In the genomic region with DNA sequence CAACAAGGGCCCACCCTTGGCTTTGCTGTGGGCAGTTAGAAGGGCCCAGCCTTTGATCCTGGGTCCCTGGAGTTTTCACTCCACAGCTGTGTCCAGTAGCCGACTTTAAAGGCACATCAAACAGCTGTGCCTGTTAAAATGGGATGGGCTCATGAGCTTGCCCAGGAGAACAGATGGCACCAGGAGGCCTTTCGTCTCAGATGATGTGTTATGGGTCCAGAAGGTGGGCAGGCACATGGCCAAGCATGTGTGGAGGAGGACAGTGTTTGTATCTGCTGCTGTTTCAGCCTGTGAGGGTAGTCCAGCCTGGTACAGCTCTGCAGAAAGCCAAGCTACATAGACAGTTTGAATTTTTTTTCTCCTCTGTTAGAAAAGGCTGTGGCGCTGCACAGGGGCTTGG, we compare ENCODE assay signal across 18 mouse cellular contexts. TPM values are rescaled to one million over a fixed set of nuclear protein-coding genes. Genes with fewer than 3 reads are reported as not detected.
A peak's percentile ranks its signal among the peaks of the same experiment; 100 is the strongest.
DNase-seq lines count a peak whose midpoint lies in the region; ATAC-seq and TF ChIP-seq lines count a peak whose summit lies in the region.
"Had no signal": no experiment of that assay in that cellular context is flagged by ENCODE, and none has a peak within 500 bp of the region (broad histone marks: within the 10 kb centered on the region; RNA-seq: fewer than 3 reads in every experiment).

No protein-coding gene starts in this region.

- H3K9ac ChIP-seq in midbrain, embryonic 15.5 days = no peak overlapping the region

- no peak for TF ChIP-seq POLR2A in myocyte (IDR thresholded peaks at IDR 0.05; ENCODE audit: insufficient read length, low read depth)

- 70% methylated on average over 3 of the region's 3 CpGs for WGBS in midbrain, embryonic 15.5 days

- H3K4me2 ChIP-seq in myocyte (ENCODE audit: low read depth) = no peak overlapping the region
- no peak overlapping the region for H3K4me2 ChIP-seq in midbrain, embryonic 15.5 days
- H3K4me2 ChIP-seq: heart, embryonic 11.5 days had no signal

- no peaks in the 10 kb centered on the region for H3K9me3 ChIP-seq in midbrain, embryonic 15.5 days

- no peaks in the 10 kb centered on the region for H3K4me1 ChIP-seq in midbrain, embryonic 15.5 days

- no peak overlapping the region for H3K27ac ChIP-seq in midbrain, embryonic 15.5 days

- no peak overlapping the region for H3ac ChIP-seq in myocyte (ENCODE audit: control insufficient read depth, insufficient read length)

- H3K36me3 ChIP-seq in myocyte (ENCODE audit: control insufficient read depth, insufficient read depth) = peaks cover 33% of the 10 kb centered on the region
- peaks cover 56% of the 10 kb centered on the region for H3K36me3 ChIP-seq in midbrain, embryonic 15.5 days (replicated peaks)

- H3K27me3 ChIP-seq in myocyte (ENCODE audit: control insufficient read depth, insufficient read depth, insufficient read length) = no peaks in the 10 kb centered on the region
- H3K27me3 ChIP-seq in midbrain, embryonic 15.5 days (replicated peaks) = no peaks in the 10 kb centered on the region

- no peaks in the 10 kb centered on the region for H3K79me2 ChIP-seq in myocyte (ENCODE audit: control insufficient read depth, insufficient read depth)

- ATAC-seq in midbrain, embryonic 15.5 days (replicated peaks) = no peak
- ATAC-seq: activated CD4-positive, CD25-positive, alpha-beta regulatory T cell, adult 4 months; midbrain, embryonic 16.5 days had no signal

- H3K4me3 ChIP-seq in myocyte = no peak overlapping the region
- H3K4me3 ChIP-seq in midbrain, embryonic 15.5 days = no peak overlapping the region
- H3K4me3 ChIP-seq: erythroblast, embryonic 14.5 days had no signal

- DNase-seq in cerebellum, adult 9-11 months = peak; percentile 59
- no peak for DNase-seq in cerebellum, adult 11 months
- peak; percentile 55 for DNase-seq in layer of hippocampus, adult 9-11 months
- DNase-seq in layer of hippocampus, adult 18-20 months (ENCODE audit: low spot score in 2 of 2) = no peak
- peak; percentile 73 for DNase-seq in right cerebral cortex, adult 18-20 months
- no peak for DNase-seq in right cerebral cortex, postnatal 4 days
- DNase-seq: adrenal gland, postnatal 25 days; kidney, adult 9 months; lung, adult 2 months had no signal

TF ChIP-seq in myocyte, 11 proteins besides CTCF, POLR2A, EP300 and RAD21:
- peak in 2 of 3 experiments; percentile 38 to 64 for TF ChIP-seq MYOD1 (IDR thresholded peaks at IDR 0.05; ENCODE audit: control insufficient read depth in 1 of 3, insufficient read length in 2 of 3, low read depth in 2 of 3)
- TF ChIP-seq SRF (IDR thresholded peaks at IDR 0.05; ENCODE audit: control insufficient read depth, insufficient read length, low read depth) = no peak
- no peak for TF ChIP-seq REST (IDR thresholded peaks at IDR 0.05; ENCODE audit: insufficient read depth, insufficient read length)
- TF ChIP-seq MYOG (IDR thresholded peaks at IDR 0.05; ENCODE audit: control insufficient read depth in 1 of 3, insufficient read depth in 1 of 3, insufficient read length in 2 of 3, low read depth in 2 of 3) = peak in 2 of 3 experiments; percentile 43 to 59

RNA-seq across cellular contexts. Expression of gene Adrm1, which starts 16.5 kb away (rescaled TPM):
- total RNA-seq in layer of hippocampus, adult 18-20 months (2021) = 100 to 1,000 TPM; 103 to 105 TPM
- polyA plus RNA-seq in myocyte (2012; fragmentation: generic; extraction: Trizol) = 188 TPM
- polyA plus RNA-seq in midbrain, embryonic 15.5 days (2015; fragmentation: Nextera tagmentation; extraction: Ambion mirVana) = 205 and 213 TPM in 2 replicates

RNA-seq across cellular contexts. Expression of gene Osbpl2, which starts 35.7 kb away (rescaled TPM):
- 10 to 100 TPM; 47.6 to 47.9 TPM for total RNA-seq in layer of hippocampus, adult 18-20 months (2021)
- 34.8 TPM for polyA plus RNA-seq in myocyte (2012; fragmentation: generic; extraction: Trizol)
- polyA plus RNA-seq in midbrain, embryonic 15.5 days (2015; fragmentation: Nextera tagmentation; extraction: Ambion mirVana) = 80.3 and 81.2 TPM in 2 replicates

RNA-seq across cellular contexts. Expression of gene Hrh3, which starts 50.5 kb away (rescaled TPM):
- 10 to 100 TPM; 49.0 to 63.4 TPM for total RNA-seq in layer of hippocampus, adult 18-20 months (2021)
- 0.16 TPM for polyA plus RNA-seq in myocyte (2012; fragmentation: generic; extraction: Trizol)
- polyA plus RNA-seq in midbrain, embryonic 15.5 days (2015; fragmentation: Nextera tagmentation; extraction: Ambion mirVana) = 3.2 and 3.7 TPM in 2 replicates
- total RNA-seq: heart, postnatal 25 days; liver, adult 2 months; megakaryocyte progenitor cell, adult 5-6 weeks had no signal
- polyA plus RNA-seq: activated CD4-positive, CD25-positive, alpha-beta regulatory T cell, adult 4 months; erythroblast, embryonic 14.5 days; heart, embryonic 11.5 days; liver, adult 2 months had no signal

Comparison
In these comparisons a context has a peak if more than half of its experiments do, and no peak if none do; other contexts are left out.
1. DNase-seq: peak in cerebellum, adult 9-11 months (single experiment), layer of hippocampus, adult 9-11 months (single experiment) and right cerebral cortex, adult 18-20 months (single experiment); none in cerebellum, adult 11 months (single experiment), layer of hippocampus, adult 18-20 months (0 of 2) and right cerebral cortex, postnatal 4 days (single experiment).